Mouse (Mus musculus): ENCODE measurements around the gene Olfr904. TPM values are rescaled to one million over a fixed set of nuclear protein-coding genes. Genes with fewer than 3 reads are reported as not detected.
"Not testable (repeated sequence)": the region's sequence is repeated elsewhere in the genome, so short reads cannot be mapped to it uniquely, and the experiment has no call there.

The Olfr904 gene
- not detected in 2 replicates for polyA plus RNA-seq (2015; fragmentation: Nextera tagmentation; extraction: Ambion mirVana)

DNA sequence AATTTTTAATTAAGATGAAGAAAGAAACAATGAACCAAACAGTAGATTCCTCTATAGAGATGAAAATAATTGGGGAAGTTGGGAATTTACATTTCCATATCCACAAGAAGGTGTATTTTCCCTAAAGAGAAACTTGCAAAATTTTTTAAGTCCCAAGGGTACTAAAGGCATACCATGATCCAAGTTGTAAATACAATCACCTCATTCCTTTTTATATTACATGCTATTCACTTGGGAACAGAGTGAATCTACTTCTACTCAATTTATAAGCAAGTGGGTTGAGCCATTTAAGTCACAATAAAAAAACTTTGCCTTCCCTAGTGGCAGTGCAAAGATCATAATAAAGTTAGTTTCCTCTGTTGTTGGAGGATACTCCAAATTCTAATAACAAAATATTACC lies at the start of gene Olfr904:
Gene Olfr904 (plus strand): TSS at position 301 of the 400 bp plus-strand sequence.
- Histone ChIP-seq H3K36me3 (ENCODE audit: control insufficient read depth, insufficient read depth) (no peaks in the 10 kb centered on the region), H3K9me3 (ENCODE audit: control insufficient read depth, low read length) (no peaks in the 10 kb centered on the region), H3K4me3 (replicated peaks; ENCODE audit: low read length) (no peak within 1 kb of the TSS), H3K27me3 (replicated peaks; ENCODE audit: control insufficient read depth, insufficient read depth, low read length) (no peaks in the 10 kb centered on the region), H3K27ac (ENCODE audit: low read length) (no peak within 1 kb of the TSS), H3K4me1 (replicated peaks; ENCODE audit: control insufficient read depth, insufficient read depth, low read length) (no peaks in the 10 kb centered on the region), H3K4me2 (ENCODE audit: low read length) (no peak within 1 kb of the TSS), H3K9ac (replicated peaks; ENCODE audit: low read depth, low read length) (no peak within 1 kb of the TSS)
- ATAC-seq, result no peak

DNA sequence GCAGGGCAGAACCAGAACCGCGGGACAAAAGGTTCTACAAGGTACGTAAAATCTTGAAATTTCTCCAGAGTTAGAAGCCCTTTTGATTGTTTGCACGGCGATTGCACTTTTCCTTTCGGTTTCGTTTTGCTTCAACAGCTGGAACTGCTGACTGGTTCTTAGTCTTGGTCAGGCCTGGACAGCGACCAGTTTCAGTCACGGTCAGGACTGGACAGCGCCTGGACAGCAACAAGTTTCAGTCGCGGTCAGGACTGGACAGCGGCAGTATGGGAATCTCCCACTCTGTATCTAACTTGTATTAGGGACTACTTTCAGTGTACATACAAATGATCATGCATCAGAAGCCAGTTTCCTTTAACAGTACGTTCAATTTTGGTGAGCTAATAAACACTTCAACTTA lies 49.4 kb upstream of the Olfr904 start:
- not testable (repeated sequence) for H3K36me3 ChIP-seq (ENCODE audit: control insufficient read depth, insufficient read depth); H3K4me2 ChIP-seq (ENCODE audit: low read length)

DNA sequence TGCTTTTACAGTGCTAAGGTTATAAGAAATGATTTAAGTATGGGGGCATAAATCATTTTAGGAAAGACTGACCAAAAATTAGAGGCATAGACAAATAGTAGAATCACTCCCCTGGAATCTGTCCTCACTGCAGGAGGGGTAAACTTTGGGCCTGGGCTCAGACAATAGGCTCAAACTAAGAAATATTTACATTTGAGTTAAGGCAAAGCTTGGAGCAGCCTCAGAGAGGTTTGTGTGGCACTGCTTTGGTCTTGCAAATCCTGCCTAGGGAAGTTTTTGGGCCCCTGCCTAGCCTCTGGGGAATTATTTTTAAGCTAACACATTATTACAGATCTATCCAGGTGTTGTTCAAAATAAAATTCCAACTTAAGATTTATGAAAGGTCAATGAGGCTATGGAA lies 39.1 kb upstream of the Olfr904 start:
- no peak for ATAC-seq
- H3K4me3 ChIP-seq (replicated peaks; ENCODE audit: low read length), result no peak overlapping the region

More for the DNA sequence above, 49.4 kb upstream of the Olfr904 start:
- WGBS, result 96% methylated on average over 14 of the region's 14 CpGs
- H3K4me1 ChIP-seq (replicated peaks; ENCODE audit: control insufficient read depth, insufficient read depth, low read length); ATAC-seq; H3K9ac ChIP-seq (replicated peaks; ENCODE audit: low read depth, low read length); H3K27me3 ChIP-seq (replicated peaks; ENCODE audit: control insufficient read depth, insufficient read depth, low read length); H3K9me3 ChIP-seq (ENCODE audit: control insufficient read depth, low read length); H3K27ac ChIP-seq (ENCODE audit: low read length); H3K4me3 ChIP-seq (replicated peaks; ENCODE audit: low read length): not testable (repeated sequence)

GRCm38 (mm10) chr9:38427026-38427425 lies 35.9 kb upstream of the Olfr904 start:
- Histone ChIP-seq H3K36me3 (ENCODE audit: control insufficient read depth, insufficient read depth) (no peaks in the 10 kb centered on the region), H3K9me3 (ENCODE audit: control insufficient read depth, low read length) (no peaks in the 10 kb centered on the region), H3K27ac (ENCODE audit: low read length) (no peak overlapping the region), H3K27me3 (replicated peaks; ENCODE audit: control insufficient read depth, insufficient read depth, low read length) (no peaks in the 10 kb centered on the region), H3K4me1 (replicated peaks; ENCODE audit: control insufficient read depth, insufficient read depth, low read length) (no peaks in the 10 kb centered on the region), H3K9ac (replicated peaks; ENCODE audit: low read depth, low read length) (no peak overlapping the region), H3K4me2 (ENCODE audit: low read length) (no peak overlapping the region), H3K4me3 (replicated peaks; ENCODE audit: low read length) (no peak overlapping the region)
- ATAC-seq, result no peak
- WGBS, result 56% methylated on average over 1 of the region's 1 CpGs

More for the DNA sequence above, 39.1 kb upstream of the Olfr904 start:
- Histone ChIP-seq H3K9me3 (ENCODE audit: control insufficient read depth, low read length) (no peaks in the 10 kb centered on the region), H3K9ac (replicated peaks; ENCODE audit: low read depth, low read length) (no peak overlapping the region), H3K4me2 (ENCODE audit: low read length) (no peak overlapping the region), H3K36me3 (ENCODE audit: control insufficient read depth, insufficient read depth) (no peaks in the 10 kb centered on the region), H3K27me3 (replicated peaks; ENCODE audit: control insufficient read depth, insufficient read depth, low read length) (no peaks in the 10 kb centered on the region), H3K4me1 (replicated peaks; ENCODE audit: control insufficient read depth, insufficient read depth, low read length) (no peaks in the 10 kb centered on the region), H3K27ac (ENCODE audit: low read length) (no peak overlapping the region)

- H3K9ac ChIP-seq (replicated peaks; ENCODE audit: low read depth, low read length), result no peak within 1 kb of the TSS
- no peaks in the 10 kb centered on the region for H3K4me1 ChIP-seq (replicated peaks; ENCODE audit: control insufficient read depth, insufficient read depth, low read length)
- no peak within 1 kb of the TSS for H3K4me3 ChIP-seq (replicated peaks; ENCODE audit: low read length)
- no peaks in the 10 kb centered on the region for H3K36me3 ChIP-seq (ENCODE audit: control insufficient read depth, insufficient read depth)
- H3K9me3 ChIP-seq (ENCODE audit: control insufficient read depth, low read length), result no peaks in the 10 kb centered on the region
- no peak for ATAC-seq
- H3K27me3 ChIP-seq (replicated peaks; ENCODE audit: control insufficient read depth, insufficient read depth, low read length), result no peaks in the 10 kb centered on the region
- 94% methylated on average over 1 of the region's 1 CpGs for WGBS
- no peak within 1 kb of the TSS for H3K4me2 ChIP-seq (ENCODE audit: low read length)
- H3K27ac ChIP-seq (ENCODE audit: low read length), result no peak within 1 kb of the TSS
Measured at GRCm38 (mm10) chr9:38429155-38429554, 33.8 kb upstream of the Olfr904 start, which contains the start of gene Olfr901. TSS of gene Olfr901 (plus strand) at chr9:38429455.

DNA sequence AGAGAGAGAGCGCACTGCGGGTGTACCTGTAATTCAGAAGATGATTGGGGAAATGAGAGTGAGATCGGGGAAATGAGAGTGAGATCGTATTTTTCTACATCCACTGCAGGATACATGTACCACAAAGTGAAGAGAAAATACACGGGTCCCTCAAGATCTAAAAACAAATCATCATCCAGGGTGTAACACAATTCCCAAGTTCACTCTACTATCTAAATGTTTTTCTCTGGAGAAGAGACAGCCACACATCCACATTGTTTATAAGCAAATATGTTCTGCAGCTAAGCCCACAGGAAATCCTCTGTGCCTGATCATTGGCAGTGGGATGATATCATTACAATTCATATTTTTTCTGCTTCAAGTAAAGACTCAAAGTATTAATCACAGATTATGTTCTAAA lies 15.6 kb upstream of the Olfr904 start, which contains the start of gene Olfr902:
Gene Olfr902 (plus strand): TSS at position 301 of the 400 bp plus-strand sequence.
- no peak for ATAC-seq
- 93% methylated on average over 5 of the region's 5 CpGs for WGBS
- Histone ChIP-seq H3K4me1 (replicated peaks; ENCODE audit: control insufficient read depth, insufficient read depth, low read length) (no peaks in the 10 kb centered on the region), H3K4me3 (replicated peaks; ENCODE audit: low read length) (no peak within 1 kb of the TSS), H3K9me3 (ENCODE audit: control insufficient read depth, low read length) (no peaks in the 10 kb centered on the region), H3K9ac (replicated peaks; ENCODE audit: low read depth, low read length) (no peak within 1 kb of the TSS), H3K27ac (ENCODE audit: low read length) (no peak within 1 kb of the TSS), H3K27me3 (replicated peaks; ENCODE audit: control insufficient read depth, insufficient read depth, low read length) (no peaks in the 10 kb centered on the region), H3K36me3 (ENCODE audit: control insufficient read depth, insufficient read depth) (no peaks in the 10 kb centered on the region), H3K4me2 (ENCODE audit: low read length) (no peak within 1 kb of the TSS)

- H3K36me3 ChIP-seq (ENCODE audit: control insufficient read depth, insufficient read depth), result no peaks in the 10 kb centered on the region
- H3K9ac ChIP-seq (replicated peaks; ENCODE audit: low read depth, low read length), result no peak within 1 kb of the TSS
- ATAC-seq, result no peak
Measured at GRCm38 (mm10) chr9:38470807-38471206, 7.9 kb downstream of the Olfr904 start, which contains the start of gene Olfr905. TSS of gene Olfr905 (plus strand) at chr9:38471107.

DNA sequence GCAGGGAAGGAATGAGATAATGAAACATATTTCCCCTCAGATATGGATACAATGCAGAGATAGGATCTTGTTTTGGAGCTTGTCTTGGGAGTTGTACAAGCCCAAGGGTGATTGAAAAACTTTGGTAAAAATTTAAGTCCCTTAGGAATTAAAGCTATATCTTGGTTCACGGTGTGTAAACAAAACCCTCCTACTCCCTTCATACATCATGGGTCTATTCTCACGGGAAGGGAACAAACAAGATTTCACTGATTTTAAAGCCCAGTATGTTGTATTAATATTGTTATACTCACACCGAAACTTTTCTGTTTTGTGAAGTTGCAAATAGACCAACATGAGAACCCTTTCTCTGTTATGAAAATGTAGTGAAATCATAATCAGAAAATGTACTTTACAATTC lies 23.8 kb downstream of the Olfr904 start, which contains the start of gene Olfr906:
Gene Olfr906 (plus strand): TSS at position 301 of the 400 bp plus-strand sequence.
- H3K9ac ChIP-seq (replicated peaks; ENCODE audit: low read depth, low read length), result no peak within 1 kb of the TSS
- no peak within 1 kb of the TSS for H3K4me2 ChIP-seq (ENCODE audit: low read length)
- 92% methylated on average over 3 of the region's 3 CpGs for WGBS
- no peak for ATAC-seq
- H3K36me3 ChIP-seq (ENCODE audit: control insufficient read depth, insufficient read depth), result no peaks in the 10 kb centered on the region
- no peaks in the 10 kb centered on the region for H3K27me3 ChIP-seq (replicated peaks; ENCODE audit: control insufficient read depth, insufficient read depth, low read length)
- H3K9me3 ChIP-seq (ENCODE audit: control insufficient read depth, low read length), result no peaks in the 10 kb centered on the region; the same call in 1 of the 2 replicates
- no peak within 1 kb of the TSS for H3K27ac ChIP-seq (ENCODE audit: low read length)
- no peaks in the 10 kb centered on the region for H3K4me1 ChIP-seq (replicated peaks; ENCODE audit: control insufficient read depth, insufficient read depth, low read length)
- H3K4me3 ChIP-seq (replicated peaks; ENCODE audit: low read length), result no peak within 1 kb of the TSS

More at GRCm38 (mm10) chr9:38470807-38471206, 7.9 kb downstream of the Olfr904 start, which contains the start of gene Olfr905:
- Histone ChIP-seq H3K4me1 (replicated peaks; ENCODE audit: control insufficient read depth, insufficient read depth, low read length) (no peaks in the 10 kb centered on the region), H3K4me3 (replicated peaks; ENCODE audit: low read length) (no peak within 1 kb of the TSS), H3K27me3 (replicated peaks; ENCODE audit: control insufficient read depth, insufficient read depth, low read length) (no peaks in the 10 kb centered on the region), H3K9me3 (ENCODE audit: control insufficient read depth, low read length) (no peaks in the 10 kb centered on the region), H3K4me2 (ENCODE audit: low read length) (no peak within 1 kb of the TSS), H3K27ac (ENCODE audit: low read length) (no peak within 1 kb of the TSS)

DNA sequence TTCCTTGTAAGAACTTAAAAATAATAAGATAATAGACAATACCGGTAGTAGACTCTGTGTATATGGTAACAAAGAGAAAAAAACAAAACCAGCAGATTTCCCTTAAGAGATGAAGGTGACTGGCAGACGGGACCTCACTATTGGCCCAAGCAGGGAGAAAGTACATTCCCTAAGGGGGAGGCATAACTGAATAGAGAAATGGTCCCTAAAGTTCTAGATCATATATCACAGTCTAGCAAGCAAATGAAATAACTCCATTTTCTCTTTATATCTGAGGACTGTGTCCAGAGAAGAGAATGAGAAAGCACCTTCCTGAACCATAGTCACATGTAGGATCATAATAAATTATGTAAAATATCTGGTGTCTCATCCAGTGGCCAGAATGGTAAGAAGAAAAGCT lies 32.6 kb downstream of the Olfr904 start, which contains the start of gene Olfr907:
Gene Olfr907 (plus strand): TSS at position 301 of the 400 bp plus-strand sequence.
- Histone ChIP-seq H3K4me1 (replicated peaks; ENCODE audit: control insufficient read depth, insufficient read depth, low read length) (no peaks in the 10 kb centered on the region), H3K36me3 (ENCODE audit: control insufficient read depth, insufficient read depth) (no peaks in the 10 kb centered on the region), H3K27ac (ENCODE audit: low read length) (no peak within 1 kb of the TSS), H3K9ac (replicated peaks; ENCODE audit: low read depth, low read length) (no peak within 1 kb of the TSS), H3K9me3 (ENCODE audit: control insufficient read depth, low read length) (no peaks in the 10 kb centered on the region), H3K27me3 (replicated peaks; ENCODE audit: control insufficient read depth, insufficient read depth, low read length) (no peaks in the 10 kb centered on the region), H3K4me3 (replicated peaks; ENCODE audit: low read length) (no peak within 1 kb of the TSS), H3K4me2 (ENCODE audit: low read length) (no peak within 1 kb of the TSS)
- no peak for ATAC-seq
- 86% methylated on average over 2 of the region's 2 CpGs for WGBS

DNA sequence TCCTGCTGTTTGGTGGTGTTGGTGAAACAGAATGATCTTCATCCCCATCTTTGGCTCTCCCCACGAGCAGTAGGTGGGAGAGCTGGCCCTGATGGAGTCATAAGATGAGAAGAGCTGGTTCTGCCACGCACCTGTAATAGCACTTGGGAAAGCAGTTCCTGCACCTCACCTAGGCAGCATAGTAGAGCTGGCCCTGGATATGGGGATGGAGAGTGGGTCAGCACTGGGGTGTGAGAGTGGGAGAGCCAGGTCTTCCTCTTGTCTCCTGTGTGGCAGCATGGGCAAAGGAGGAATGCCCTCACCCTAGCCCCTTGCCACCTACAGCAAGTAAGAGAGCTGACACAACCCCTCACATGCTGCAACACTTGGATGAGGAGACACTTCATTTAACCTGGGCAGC lies 49.4 kb downstream of the Olfr904 start:
- no peak overlapping the region for H3K4me2 ChIP-seq (ENCODE audit: low read length)
- H3K4me1 ChIP-seq (replicated peaks; ENCODE audit: control insufficient read depth, insufficient read depth, low read length), result no peaks in the 10 kb centered on the region
- H3K27me3 ChIP-seq (replicated peaks; ENCODE audit: control insufficient read depth, insufficient read depth, low read length), result no peaks in the 10 kb centered on the region
- H3K4me3 ChIP-seq (replicated peaks; ENCODE audit: low read length), result no peak overlapping the region
- 83% methylated on average over 2 of the region's 2 CpGs for WGBS
- no peak for ATAC-seq
- no peaks in the 10 kb centered on the region for H3K9me3 ChIP-seq (ENCODE audit: control insufficient read depth, low read length)
- H3K9ac ChIP-seq (replicated peaks; ENCODE audit: low read depth, low read length), result no peak overlapping the region
- no peak overlapping the region for H3K27ac ChIP-seq (ENCODE audit: low read length)
- H3K36me3 ChIP-seq (ENCODE audit: control insufficient read depth, insufficient read depth), result no peaks in the 10 kb centered on the region
